Mouse (Mus musculus) left cerebral cortex, postnatal 4 days (tissue): ENCODE measurements at regions not wholly inside any gene's neighbourhood (a gene's known extent, or its start where the extent isn't known, plus 50 kb on each side); places are given as distances from the start of the nearest gene placed in this dataset.
"Not testable (repeated sequence)": the region's sequence is repeated elsewhere in the genome, so short reads cannot be mapped to it uniquely, and the experiment has no call there.

Experiments used
- DNase-seq: peaks from one replicate; pipeline ENCODE4 v3.0.0-alpha.2; 2022
- intact Hi-C: fragments of 180-260 bp; cut with DNase I; formaldehyde crosslinking; loops from one replicate; pipeline ENCODE4 v1.15.1; 2025

GRCm38 (mm10) chr17:85886237-85886636, 198.2 kb upstream of the Six2 start:
- DNase-seq = no peak
- intact Hi-C loops = no loop called here

- intact Hi-C loops = no loop called here
- DNase-seq = no peak
Measured at GRCm38 (mm10) chr17:85881636-85882170, 193.6 kb upstream of the Six2 start.

- DNase-seq = no peak
- intact Hi-C loops = no loop called here
Measured at GRCm38 (mm10) chr17:85881046-85881445, 193.0 kb upstream of the Six2 start.

GRCm38 (mm10) chr17:85877426-85877825, 189.4 kb upstream of the Six2 start:
- intact Hi-C loops = no loop called here
- peak; percentile 22 for DNase-seq

- intact Hi-C loops = no loop called here
- DNase-seq = no peak
Measured at GRCm38 (mm10) chr17:85876853-85877252, 188.8 kb upstream of the Six2 start.

GRCm38 (mm10) chr17:85873853-85874586, 185.9 kb upstream of the Six2 start:
- intact Hi-C loops = no loop called here
- no peak for DNase-seq

- intact Hi-C loops = no loop called here
- DNase-seq = no peak
Measured at GRCm38 (mm10) chr17:85872903-85873413, 184.9 kb upstream of the Six2 start.

GRCm38 (mm10) chr17:85870406-85870805, 182.3 kb upstream of the Six2 start:
- intact Hi-C loops = no loop called here

GRCm38 (mm10) chr17:85869179-85869578, 181.1 kb upstream of the Six2 start:
- intact Hi-C loops = no loop called here
- DNase-seq = no peak

More at GRCm38 (mm10) chr17:85870406-85870805, 182.3 kb upstream of the Six2 start:
- DNase-seq = no peak

- intact Hi-C loops = no loop called here
- peak; percentile 10 for DNase-seq
Measured at GRCm38 (mm10) chr17:85867945-85868616, 180.0 kb upstream of the Six2 start.

- intact Hi-C loops = no loop called here
- DNase-seq = no peak
Measured at GRCm38 (mm10) chr17:85866581-85866980, 178.5 kb upstream of the Six2 start.

GRCm38 (mm10) chr17:85865940-85866339, 177.9 kb upstream of the Six2 start:
- intact Hi-C loops = no loop called here
- DNase-seq = no peak

- no peak for DNase-seq
- intact Hi-C loops = no loop called here
Measured at GRCm38 (mm10) chr17:85861328-85861727, 173.3 kb upstream of the Six2 start.

GRCm38 (mm10) chr17:85860797-85861196, 172.7 kb upstream of the Six2 start:
- DNase-seq = no peak
- intact Hi-C loops = no loop called here

GRCm38 (mm10) chr17:85859926-85860707, 172.0 kb upstream of the Six2 start:
- intact Hi-C loops = no loop called here
- no peak for DNase-seq

GRCm38 (mm10) chr17:85858516-85858915, 170.4 kb upstream of the Six2 start:
- intact Hi-C loops = no loop called here
- no peak for DNase-seq

GRCm38 (mm10) chr17:85857705-85858472, 169.8 kb upstream of the Six2 start:
- intact Hi-C loops = no loop called here
- DNase-seq = peak; percentile 37

- DNase-seq, intact Hi-C loops: not testable (repeated sequence)
Measured at GRCm38 (mm10) chr17:85856894-85857293, 168.8 kb upstream of the Six2 start.

- no peak for DNase-seq
- intact Hi-C loops = no loop called here
Measured at GRCm38 (mm10) chr17:85853156-85853555, 165.1 kb upstream of the Six2 start.

GRCm38 (mm10) chr17:85848526-85848925, 160.5 kb upstream of the Six2 start:
- intact Hi-C loops = no loop called here
- DNase-seq = no peak
